Mouse (Mus musculus): ENCODE measurements around the gene Tmem19. TPM values are rescaled to one million over a fixed set of nuclear protein-coding genes. Genes with fewer than 3 reads are reported as not detected.

Gene Tmem19
- total and polyA plus RNA-seq, 3 experiments = 8.6 to 15.1 (median 12.1) TPM

DNA sequence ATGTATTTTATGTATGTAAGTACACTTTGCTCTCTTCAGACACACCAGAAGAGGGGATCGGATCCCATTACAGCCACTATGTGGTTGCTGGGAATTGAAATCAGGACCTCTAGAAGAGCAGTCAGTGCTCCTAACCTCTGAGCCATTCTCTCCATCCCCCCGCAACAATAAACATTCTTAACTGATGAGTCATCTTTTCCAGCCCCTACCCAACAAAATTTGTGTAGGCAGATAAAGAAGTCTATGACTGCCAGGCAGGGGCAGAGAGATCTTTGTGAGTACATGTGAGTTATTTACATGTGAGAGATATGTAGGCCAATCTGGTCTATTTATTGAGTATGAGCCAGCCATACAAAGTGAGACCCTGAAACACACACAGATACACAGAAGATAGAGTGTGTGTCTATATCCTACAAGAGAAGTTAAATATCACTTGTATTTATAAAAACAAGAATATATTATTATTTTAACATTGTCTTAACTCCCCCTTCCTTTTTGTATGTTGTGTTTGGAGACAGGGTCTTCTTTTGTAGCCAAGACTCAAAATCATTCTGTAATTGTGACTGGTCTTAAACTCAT is 19.3 kb upstream of the Tmem19 start:
- no peak overlapping the region for H3K4me3 ChIP-seq
- no peak overlapping the region for H3K9ac ChIP-seq (ENCODE audit: low read depth, low read length)
- no peak for DNase-seq
- no peaks in the 10 kb centered on the region for H3K27me3 ChIP-seq (ENCODE audit: control insufficient read depth, insufficient read depth, low read length)
- H3K27ac ChIP-seq = no peak overlapping the region
- H3K36me3 ChIP-seq (ENCODE audit: control insufficient read depth, insufficient read depth, low read length) = peaks cover 11% of the 10 kb centered on the region
- H3K79me2 ChIP-seq (replicated peaks; ENCODE audit: control insufficient read depth, insufficient read depth, low read length) = peaks cover 2% of the 10 kb centered on the region; the same call in 1 of the 2 replicates
- H3K4me1 ChIP-seq (ENCODE audit: control insufficient read depth, insufficient read depth, low read length) = peaks cover 7% of the 10 kb centered on the region
- no peak for TF ChIP-seq POLR2A (IDR thresholded peaks at IDR 0.05; ENCODE audit: insufficient read depth, low read depth, low read length)
- TF ChIP-seq CTCF (IDR thresholded peaks at IDR 0.05) = no peak
- TF ChIP-seq EP300 (IDR thresholded peaks at IDR 0.05; ENCODE audit: insufficient read depth, low read depth, low read length) = no peak
- intact Hi-C loops (cut with DNase I) = loop anchor here (5.0 kb wide), 1 partner anchor 129 kb away; the partner anchor contains the start of gene Tbc1d15
- 88% methylated on average over 2 of the region's 2 CpGs for WGBS

GRCm38 (mm10) chr10:115363151-115363550 is 850 bp upstream of the Tmem19 start:
- Histone ChIP-seq H3K4me3 (peak overlapping the region; percentile 69), H3K9ac (ENCODE audit: low read depth, low read length) (no peak overlapping the region), H3K4me1 (ENCODE audit: control insufficient read depth, insufficient read depth, low read length) (no peaks in the 10 kb centered on the region), H3K36me3 (ENCODE audit: control insufficient read depth, insufficient read depth, low read length) (no peaks in the 10 kb centered on the region), H3K79me2 (replicated peaks; ENCODE audit: control insufficient read depth, insufficient read depth, low read length) (no peaks in the 10 kb centered on the region), H3K27me3 (ENCODE audit: control insufficient read depth, insufficient read depth, low read length) (no peaks in the 10 kb centered on the region), H3K27ac (peak overlapping the region; percentile 93)
- 52% methylated on average over 4 of the region's 4 CpGs for WGBS
- no peak for TF ChIP-seq CTCF (IDR thresholded peaks at IDR 0.05)
- TF ChIP-seq POLR2A (IDR thresholded peaks at IDR 0.05; ENCODE audit: insufficient read depth, low read depth, low read length) = no peak
- TF ChIP-seq EP300 (IDR thresholded peaks at IDR 0.05; ENCODE audit: insufficient read depth, low read depth, low read length) = no peak
- intact Hi-C loops (cut with DNase I) = loop anchor here (2.0 to 5.0 kb wide), 2 partner anchors 48 to 111 kb away; partner anchors contain the start of genes Rab21 and Tbc1d15
- DNase-seq = no peak

- TF ChIP-seq EP300 (IDR thresholded peaks at IDR 0.05; ENCODE audit: insufficient read depth, low read depth, low read length) = no peak
- no peak; the same call in 1 of the 2 replicates for TF ChIP-seq POLR2A (IDR thresholded peaks at IDR 0.05; ENCODE audit: insufficient read depth, low read depth, low read length)
- no peak for TF ChIP-seq CTCF (IDR thresholded peaks at IDR 0.05)
- no peaks in the 10 kb centered on the region for H3K4me1 ChIP-seq (ENCODE audit: control insufficient read depth, insufficient read depth, low read length)
- WGBS = 4% methylated on average over 9 of the region's 9 CpGs
- DNase-seq = no peak
- H3K79me2 ChIP-seq (replicated peaks; ENCODE audit: control insufficient read depth, insufficient read depth, low read length) = no peaks in the 10 kb centered on the region
- H3K27ac ChIP-seq = peak overlapping the region; percentile 93
- intact Hi-C loops (cut with DNase I) = loop anchor here (1.0 to 5.0 kb wide), 3 partner anchors 22 to 110 kb away; partner anchors contain the start of genes Rab21, Tbc1d15, Thap2 and Zfc3h1
- H3K4me3 ChIP-seq = peak overlapping the region; percentile 69
- no peaks in the 10 kb centered on the region for H3K27me3 ChIP-seq (ENCODE audit: control insufficient read depth, insufficient read depth, low read length)
- no peaks in the 10 kb centered on the region for H3K36me3 ChIP-seq (ENCODE audit: control insufficient read depth, insufficient read depth, low read length)
- H3K9ac ChIP-seq (ENCODE audit: low read depth, low read length) = peak overlapping the region; percentile 77
Observed at GRCm38 (mm10) chr10:115362623-115362964, 293 bp upstream of the Tmem19 start.

DNA sequence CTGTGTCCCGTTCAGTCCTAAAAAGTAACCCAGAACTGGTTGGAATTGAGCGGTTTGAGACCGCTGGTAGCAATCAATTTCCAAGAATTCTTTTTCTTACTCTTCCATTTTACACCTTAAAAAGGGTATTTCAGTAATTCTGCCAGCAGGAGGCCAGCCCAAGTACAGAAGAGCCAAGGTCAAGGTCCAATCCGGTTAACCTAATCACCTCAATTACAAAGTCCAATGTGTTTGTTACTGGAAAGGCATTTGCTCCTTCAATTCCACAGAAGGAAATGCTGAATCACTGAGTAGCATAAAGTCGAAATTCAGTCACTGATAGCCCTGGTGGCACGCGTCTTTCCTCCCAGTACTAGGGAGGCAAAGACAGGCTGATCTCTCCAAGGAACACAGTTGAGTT is 3.2 kb downstream of the Tmem19 start:
- Histone ChIP-seq H3K36me3 (ENCODE audit: control insufficient read depth, insufficient read depth, low read length) (no peaks in the 10 kb centered on the region), H3K27ac (no peak overlapping the region), H3K27me3 (ENCODE audit: control insufficient read depth, insufficient read depth, low read length) (no peaks in the 10 kb centered on the region), H3K4me3 (no peak overlapping the region), H3K9ac (ENCODE audit: low read depth, low read length) (no peak overlapping the region), H3K4me1 (ENCODE audit: control insufficient read depth, insufficient read depth, low read length) (no peaks in the 10 kb centered on the region), H3K79me2 (replicated peaks; ENCODE audit: control insufficient read depth, insufficient read depth, low read length) (no peaks in the 10 kb centered on the region)
- intact Hi-C loops (cut with DNase I) = no loop called here
- DNase-seq = no peak
- no peak for TF ChIP-seq CTCF (IDR thresholded peaks at IDR 0.05)
- TF ChIP-seq POLR2A (IDR thresholded peaks at IDR 0.05; ENCODE audit: insufficient read depth, low read depth, low read length) = no peak
- no peak for TF ChIP-seq EP300 (IDR thresholded peaks at IDR 0.05; ENCODE audit: insufficient read depth, low read depth, low read length)
- 85% methylated on average over 7 of the region's 7 CpGs for WGBS

DNA sequence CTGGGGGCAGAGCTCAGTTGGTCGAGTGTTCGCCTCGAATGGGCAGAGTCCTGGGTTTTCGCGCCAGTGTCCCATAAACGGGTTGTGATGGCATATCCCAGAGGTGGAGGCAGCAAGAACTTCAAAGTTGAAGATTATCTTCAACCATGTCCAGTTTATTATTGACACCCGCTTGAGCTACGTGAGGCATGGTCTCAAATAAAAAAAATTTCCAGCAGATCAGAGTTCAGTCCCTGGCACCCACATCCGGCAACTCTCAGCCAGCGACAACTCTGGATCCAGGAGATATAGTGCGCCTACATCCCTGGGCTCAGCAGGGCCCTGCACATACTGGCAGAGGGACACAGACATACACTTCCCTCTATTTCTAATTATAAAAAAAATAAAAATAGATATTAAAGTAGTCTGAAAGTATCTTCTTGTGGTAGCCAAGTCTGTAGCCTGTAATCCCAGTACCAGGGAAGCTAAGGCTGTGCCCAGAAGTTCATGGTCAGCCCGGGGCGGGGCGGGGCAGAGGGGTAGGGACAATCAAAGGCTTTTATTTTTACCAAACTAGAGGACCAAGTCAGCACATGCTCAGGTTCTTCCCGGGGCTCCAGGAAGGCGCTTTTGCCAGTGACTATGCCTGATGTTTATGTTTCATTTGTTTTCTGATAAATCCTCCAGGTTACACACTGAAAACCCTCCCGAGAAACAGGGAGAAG is 3.9 kb downstream of the Tmem19 start:
- no peak overlapping the region for H3K4me3 ChIP-seq
- no peaks in the 10 kb centered on the region for H3K36me3 ChIP-seq (ENCODE audit: control insufficient read depth, insufficient read depth, low read length)
- intact Hi-C loops (cut with DNase I) = no loop called here
- DNase-seq = no peak
- WGBS = 90% methylated on average over 17 of the region's 17 CpGs
- no peaks in the 10 kb centered on the region for H3K27me3 ChIP-seq (ENCODE audit: control insufficient read depth, insufficient read depth, low read length)
- no peak overlapping the region for H3K9ac ChIP-seq (ENCODE audit: low read depth, low read length)
- H3K27ac ChIP-seq = no peak overlapping the region
- H3K4me1 ChIP-seq (ENCODE audit: control insufficient read depth, insufficient read depth, low read length) = no peaks in the 10 kb centered on the region
- TF ChIP-seq CTCF (IDR thresholded peaks at IDR 0.05) (no peak), POLR2A (IDR thresholded peaks at IDR 0.05; ENCODE audit: insufficient read depth, low read depth, low read length) (no peak), EP300 (IDR thresholded peaks at IDR 0.05; ENCODE audit: insufficient read depth, low read depth, low read length) (no peak)
- no peaks in the 10 kb centered on the region for H3K79me2 ChIP-seq (replicated peaks; ENCODE audit: control insufficient read depth, insufficient read depth, low read length)

DNA sequence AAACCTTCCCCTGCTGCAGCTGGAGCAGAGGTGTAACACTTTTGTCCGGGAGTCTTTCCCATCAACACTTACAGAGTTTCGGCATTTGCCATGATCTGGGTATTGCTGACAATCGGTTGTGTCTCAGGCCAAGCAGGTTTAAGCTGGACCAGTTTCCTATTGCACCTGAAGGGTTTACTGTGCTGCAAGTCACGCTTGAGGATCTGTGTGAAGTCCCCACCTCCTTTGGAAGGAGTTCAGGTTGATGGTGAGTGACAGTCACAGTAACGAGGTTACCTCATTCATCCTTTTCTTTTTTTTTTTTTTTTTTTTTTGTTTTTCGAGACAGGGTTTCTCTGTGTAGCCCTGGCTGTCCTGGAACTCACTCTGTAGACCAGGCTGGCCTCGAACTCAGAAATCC is 6.2 kb downstream of the Tmem19 start:
- no peak for TF ChIP-seq EP300 (IDR thresholded peaks at IDR 0.05; ENCODE audit: insufficient read depth, low read depth, low read length)
- no peak for TF ChIP-seq POLR2A (IDR thresholded peaks at IDR 0.05; ENCODE audit: insufficient read depth, low read depth, low read length)
- TF ChIP-seq CTCF (IDR thresholded peaks at IDR 0.05) = no peak
- no peaks in the 10 kb centered on the region for H3K4me1 ChIP-seq (ENCODE audit: control insufficient read depth, insufficient read depth, low read length)
- intact Hi-C loops (cut with DNase I) = no loop called here
- H3K27me3 ChIP-seq (ENCODE audit: control insufficient read depth, insufficient read depth, low read length) = no peaks in the 10 kb centered on the region
- no peak for DNase-seq
- WGBS = 86% methylated on average over 6 of the region's 7 CpGs
- no peak overlapping the region for H3K27ac ChIP-seq
- no peaks in the 10 kb centered on the region for H3K79me2 ChIP-seq (replicated peaks; ENCODE audit: control insufficient read depth, insufficient read depth, low read length)
- no peaks in the 10 kb centered on the region for H3K36me3 ChIP-seq (ENCODE audit: control insufficient read depth, insufficient read depth, low read length)
- H3K4me3 ChIP-seq = no peak overlapping the region
- H3K9ac ChIP-seq (ENCODE audit: low read depth, low read length) = no peak overlapping the region

Data from heart, adult 2 months (tissue).